Mouse (Mus musculus) right cerebral cortex, adult 2 months (tissue): ENCODE results near the gene Gm10024.
"Not testable (repeated sequence)": the region's sequence is repeated elsewhere in the genome, so short reads cannot be mapped to it uniquely, and the experiment has no call there.

Experiments used
- DNase-seq, 2 experiments: peaks; one replicate each; pipeline ENCODE4 v3.0.0; 2021 to 2022; ENCODE audit warnings: low spot score in 2 of 2

The Gm10024 gene

DNA sequence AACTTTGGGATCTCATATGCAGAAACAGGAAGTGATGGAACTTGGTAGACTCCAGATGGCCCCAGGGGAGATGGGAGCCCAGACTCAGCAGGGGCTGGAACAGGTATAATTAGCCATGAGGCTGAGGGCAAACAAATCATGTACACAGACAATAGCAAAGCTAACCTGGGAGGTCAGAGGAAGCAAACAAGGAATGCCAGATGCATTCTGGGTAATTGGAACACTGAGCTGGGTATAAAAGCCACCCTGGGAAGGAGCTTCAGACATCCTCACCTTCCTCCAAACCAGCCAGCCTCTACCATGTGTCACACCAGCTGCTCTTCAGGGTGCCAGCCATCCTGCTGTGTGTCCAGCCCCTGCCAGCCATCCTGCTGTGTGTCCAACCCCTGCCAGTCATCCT, at the start of gene Gm10024:
Gm10024 (plus strand) TSS at position 301 of the 400 bp plus-strand sequence.
- not testable (repeated sequence) for DNase-seq

DNA sequence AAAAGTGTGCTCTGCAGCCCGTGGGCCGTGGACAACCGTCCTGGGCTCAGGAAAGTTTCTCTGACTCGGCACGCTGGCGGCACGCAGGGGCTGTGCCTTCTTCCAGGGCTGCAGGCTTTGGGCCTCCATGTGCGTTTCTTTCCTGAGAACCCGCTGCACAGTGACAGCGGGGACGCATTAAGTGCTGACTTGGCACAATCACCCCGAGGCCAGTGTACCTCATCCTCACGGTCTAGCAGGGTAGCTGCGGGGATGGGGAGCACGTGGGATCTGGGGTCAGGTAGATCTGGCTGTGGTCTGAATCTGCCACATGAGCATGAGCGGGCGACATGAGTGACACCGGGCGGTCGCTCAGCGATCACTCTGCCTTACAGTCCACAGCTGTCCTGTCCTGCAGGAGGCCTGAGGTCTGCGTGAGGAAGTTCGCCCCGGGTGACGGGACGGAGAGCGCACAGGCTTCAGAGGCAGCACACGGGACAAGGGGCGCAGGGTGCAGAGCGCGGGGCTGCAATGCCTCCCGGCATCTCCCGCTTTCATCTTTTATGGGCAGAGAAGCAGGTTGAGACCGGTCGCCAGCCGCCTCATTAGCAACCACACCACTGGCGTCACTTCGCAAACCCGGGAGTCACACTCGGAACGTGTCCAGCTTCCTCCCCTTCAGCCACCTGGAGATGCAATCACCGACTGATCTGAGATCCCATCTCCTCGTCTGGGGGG, 47.1 kb upstream of the Gm10024 start:
- DNase-seq = no peak

DNA sequence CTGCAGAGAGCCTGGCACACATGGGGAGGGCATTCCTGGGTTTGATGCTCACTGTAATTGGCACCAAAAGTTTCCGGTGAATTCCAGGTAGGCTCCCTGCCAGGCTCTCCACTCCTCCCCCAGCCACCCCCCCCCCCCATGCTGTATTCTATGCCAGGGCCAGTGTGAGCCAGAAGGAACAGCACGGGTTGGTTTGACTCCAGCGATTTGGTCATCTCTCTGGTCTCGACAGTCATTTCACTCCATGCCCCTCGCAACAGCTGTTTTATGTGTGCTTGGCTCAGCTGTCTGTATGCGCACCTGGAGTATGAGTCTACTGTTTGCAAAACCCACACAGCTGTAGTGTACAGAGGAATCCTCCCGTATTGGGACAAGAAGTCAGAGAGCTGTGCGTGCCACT, 44.9 kb upstream of the Gm10024 start:
- DNase-seq = no peak

DNA sequence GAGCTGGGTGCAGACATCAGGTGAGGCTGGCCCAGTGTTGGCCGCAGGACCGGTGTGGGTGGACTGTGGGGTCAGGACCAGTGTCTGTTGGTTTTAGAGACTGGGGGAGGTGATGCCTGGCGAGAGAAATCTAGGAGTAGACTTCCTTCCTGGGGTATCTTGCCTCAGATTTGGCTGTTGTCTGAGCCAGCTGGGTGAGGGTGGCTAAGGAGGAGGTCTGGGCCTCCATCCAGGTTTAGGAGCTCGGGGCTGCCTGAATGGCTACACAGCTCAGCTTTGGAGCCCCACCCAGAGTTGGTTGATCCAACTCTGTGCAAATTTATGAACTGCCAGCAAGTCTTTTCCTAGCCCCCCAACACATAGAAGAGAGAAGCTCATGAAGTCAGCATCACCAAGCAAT, 43.9 kb upstream of the Gm10024 start:
- DNase-seq = peak in 1 of 2 experiments; percentile 30

DNA sequence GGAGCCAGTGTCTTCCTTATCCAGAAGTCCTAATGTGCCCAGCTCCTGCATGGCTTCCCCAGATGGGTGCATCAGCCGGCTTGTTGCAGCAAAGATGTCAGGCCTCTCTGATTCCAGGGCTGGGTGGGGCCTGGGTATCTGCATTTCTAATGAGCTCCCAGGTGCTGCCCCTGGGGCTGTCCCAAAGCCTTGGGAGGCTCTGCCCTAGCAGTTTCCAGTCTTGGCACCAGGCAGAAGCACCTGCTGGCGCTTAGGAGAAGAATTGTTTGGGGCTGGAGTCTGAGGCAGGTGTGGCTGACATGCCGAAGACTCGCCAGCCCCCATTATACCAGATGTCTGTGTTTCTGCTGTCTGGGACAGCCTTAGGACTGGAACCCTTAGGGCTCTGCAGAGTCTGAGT, 40.5 kb upstream of the Gm10024 start:
- no peak for DNase-seq

DNA sequence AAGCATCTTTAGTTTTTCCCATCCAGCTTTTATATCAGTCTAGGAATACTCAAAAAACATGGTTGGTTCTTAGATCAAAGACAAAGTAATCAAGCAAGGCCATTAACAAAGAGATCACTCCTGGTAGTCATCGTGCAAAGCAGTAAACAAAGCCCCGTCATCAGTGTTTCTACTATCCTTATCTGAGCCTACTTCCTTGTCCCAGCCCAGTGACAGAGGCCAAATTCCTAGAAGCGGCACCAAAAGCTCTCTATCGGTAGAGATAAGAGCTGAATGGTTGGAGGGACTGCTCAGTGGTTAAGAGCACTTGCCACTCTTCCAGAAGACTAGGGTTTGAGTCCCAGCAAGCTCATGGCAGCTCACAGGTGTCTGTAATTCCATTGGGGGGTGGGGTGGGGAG, 39.7 kb upstream of the Gm10024 start:
- DNase-seq = no peak

DNA sequence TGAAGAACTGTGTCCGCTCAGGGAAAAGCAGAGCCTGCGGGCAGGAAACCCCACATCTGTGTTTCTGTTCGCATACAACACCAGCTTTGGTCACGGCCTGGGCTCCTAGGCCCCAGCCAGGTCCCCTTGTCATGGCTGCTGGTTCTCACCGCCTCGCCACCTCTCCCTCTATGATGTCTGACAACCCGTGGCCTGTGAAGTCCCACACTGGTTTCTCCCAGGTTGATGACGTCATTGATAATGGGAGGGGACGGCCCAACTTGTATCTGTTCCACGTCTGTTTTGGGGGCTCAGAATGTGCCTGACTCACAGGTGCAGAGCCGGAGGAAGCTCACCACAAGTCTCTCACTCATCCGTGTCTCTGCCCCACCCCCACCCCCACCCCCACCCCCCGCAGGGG, 37.5 kb upstream of the Gm10024 start:
- no peak for DNase-seq

DNA sequence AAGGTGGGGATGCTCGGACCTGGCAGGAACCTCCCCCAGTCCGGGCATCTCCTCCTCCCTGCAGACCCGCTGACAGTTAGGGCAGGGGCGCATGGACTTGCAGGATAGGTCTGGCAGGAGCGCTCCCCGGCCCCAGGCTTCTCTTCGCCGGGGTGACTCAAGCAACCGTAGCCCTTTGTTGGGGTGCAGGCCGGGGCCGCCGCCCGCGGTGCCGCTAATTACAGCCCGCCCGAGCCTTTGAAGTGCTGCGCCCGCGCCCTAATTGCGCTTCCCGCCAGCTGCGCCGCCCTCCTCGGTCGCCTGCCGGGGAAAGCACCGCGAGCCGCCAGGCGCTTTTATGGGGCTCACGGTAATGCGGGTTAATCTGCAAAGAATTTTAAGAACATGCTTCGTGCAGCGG, 33.7 kb upstream of the Gm10024 start:
- DNase-seq = no peak

DNA sequence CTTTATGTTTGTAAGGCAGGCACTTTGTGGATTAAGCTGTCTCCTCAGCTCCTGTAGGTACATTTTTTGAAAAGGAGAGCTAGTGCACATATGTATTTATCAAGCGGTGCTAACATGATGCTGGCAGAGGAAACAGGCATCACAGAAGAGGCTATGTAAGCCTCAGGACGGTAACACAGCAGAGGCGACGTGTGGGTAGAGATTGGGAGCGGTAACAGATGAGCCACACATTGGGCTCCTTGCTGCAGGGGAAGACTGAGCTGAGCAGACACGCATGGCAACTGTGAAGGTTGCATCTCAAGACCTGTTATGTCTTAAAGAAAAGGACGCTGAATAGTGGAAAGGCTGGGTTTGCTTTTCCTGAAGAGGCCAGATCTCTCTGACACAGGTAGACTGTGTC, 28.3 kb upstream of the Gm10024 start:
- peak; percentile 23 to 27 for DNase-seq

DNA sequence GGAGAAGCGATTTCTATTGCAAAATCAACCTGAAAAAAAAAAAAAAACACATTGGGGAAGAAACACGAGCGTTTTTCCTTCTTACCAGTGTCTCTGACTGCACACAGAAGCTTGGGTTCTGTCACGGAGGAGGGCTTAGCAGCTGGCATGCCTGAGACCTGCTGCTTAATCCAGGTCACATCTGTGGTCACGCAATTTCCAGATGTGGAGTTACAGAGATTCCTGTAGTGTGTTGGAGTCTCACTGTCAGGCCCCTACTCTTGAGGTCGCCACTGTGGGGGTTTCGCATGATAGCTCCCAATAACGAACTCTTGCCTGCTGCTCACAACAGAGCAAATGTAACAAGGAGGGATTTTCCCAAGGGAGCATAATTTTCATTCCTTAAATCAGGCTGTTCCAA, 27.1 kb upstream of the Gm10024 start:
- no peak for DNase-seq

DNA sequence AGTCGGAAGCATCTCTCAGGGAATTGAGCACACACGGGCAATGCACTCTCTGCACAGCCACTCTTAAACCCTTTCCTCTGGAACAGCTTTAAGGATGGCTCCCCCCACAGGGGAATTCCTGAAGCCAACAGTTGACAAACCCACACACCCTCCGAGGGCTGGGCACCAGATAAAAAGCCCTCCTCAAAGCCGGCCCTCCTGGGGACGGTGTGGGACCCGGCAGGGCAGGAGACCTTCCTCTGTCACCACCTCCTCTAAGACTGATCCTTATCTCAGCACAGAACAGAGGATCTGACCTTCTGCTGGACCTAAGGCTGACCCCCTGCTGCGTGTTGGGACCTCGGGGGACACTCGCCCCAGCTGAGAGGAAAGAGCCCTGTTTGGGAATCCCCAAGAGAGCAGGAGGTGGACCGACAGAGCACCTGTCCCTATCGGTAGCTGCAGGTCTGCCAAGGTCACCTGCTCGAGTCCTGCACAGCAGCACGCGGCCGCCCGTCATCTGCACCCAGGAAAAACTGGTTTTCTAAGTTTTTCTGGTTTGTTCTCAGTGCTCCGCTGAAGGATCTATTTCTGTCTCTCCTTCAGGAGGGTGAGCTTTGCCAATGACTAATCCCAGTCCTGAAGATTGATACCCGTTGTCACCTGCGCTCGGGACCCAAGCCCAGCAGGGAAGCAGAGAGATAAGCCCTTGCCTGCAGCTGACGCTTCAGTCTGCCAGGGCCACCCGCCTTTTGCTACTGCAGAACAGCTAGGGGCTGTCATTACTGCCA, 25.2 kb upstream of the Gm10024 start, which contains the start of gene Tspear:
Tspear (plus strand) TSS at position 675 of the 770 bp plus-strand sequence.
- no peak for DNase-seq

DNA sequence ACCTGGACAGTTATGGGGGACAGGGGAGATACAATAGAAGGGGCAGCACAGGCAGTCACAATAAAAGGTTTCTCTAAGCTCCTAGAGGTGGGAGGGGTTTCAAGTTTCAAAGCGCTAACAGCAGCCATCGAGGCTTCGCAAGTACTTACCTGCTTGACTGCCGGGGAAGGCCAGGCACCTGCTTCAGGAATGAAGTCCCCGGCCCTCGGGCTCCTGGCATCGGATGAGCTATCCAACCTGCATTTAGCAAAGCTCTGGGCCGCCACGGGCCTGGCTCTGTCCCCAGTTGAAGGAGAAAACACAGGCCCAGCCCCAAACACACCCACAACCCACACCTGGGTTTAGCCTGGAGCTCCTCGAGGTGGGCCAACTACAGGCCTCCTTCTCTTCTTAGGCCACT, 24.2 kb upstream of the Gm10024 start:
- no peak for DNase-seq

DNA sequence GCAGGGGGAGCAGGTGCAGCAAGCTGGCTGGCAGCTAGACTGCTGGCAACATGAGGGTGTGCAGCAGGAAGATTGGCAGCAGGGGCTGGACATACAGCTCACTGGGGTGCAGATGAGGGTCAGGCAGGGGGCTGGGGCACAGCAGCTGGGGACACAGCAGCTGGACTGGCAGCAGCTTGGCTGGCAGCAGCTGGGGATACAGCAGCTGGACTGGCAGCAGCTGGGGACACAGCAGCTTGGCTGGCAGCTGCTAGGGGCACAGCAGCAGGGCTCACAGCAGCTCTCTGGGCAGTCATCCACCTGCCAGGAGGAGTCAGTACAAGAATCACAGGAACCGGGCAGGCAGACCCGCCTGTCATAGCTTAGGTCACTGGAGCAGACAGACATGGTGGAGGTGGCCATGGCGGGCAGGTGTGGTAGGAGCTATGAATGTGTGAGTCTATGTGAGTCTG, 20.9 kb upstream of the Gm10024 start, which contains the start of gene Gm19402:
Gm19402 (minus strand) TSS at position 402 of the 452 bp plus-strand sequence.
- not testable (repeated sequence) for DNase-seq

DNA sequence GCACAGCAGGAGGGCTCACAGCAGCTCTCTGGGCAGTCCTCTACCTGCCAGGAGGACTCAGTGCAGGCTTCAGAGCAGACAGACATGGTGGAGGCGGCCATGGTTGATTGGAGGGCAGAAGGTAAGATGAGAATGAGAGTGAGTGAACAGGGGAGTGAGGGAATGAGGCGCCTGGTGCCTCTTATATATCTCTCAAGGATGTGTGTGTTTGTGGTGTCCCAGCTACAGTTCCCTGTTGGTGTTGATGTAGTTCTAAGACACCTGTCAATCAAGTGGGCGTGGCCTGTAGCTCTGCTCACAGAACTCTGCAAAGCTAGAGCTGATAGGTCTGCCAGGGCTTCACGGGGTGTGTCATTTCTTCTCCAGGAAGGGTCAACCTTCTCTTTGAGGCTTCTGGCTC, 14.1 kb upstream of the Gm10024 start, which contains the start of gene Gm9508:
Gm9508 (minus strand) TSS at position 101 of the 400 bp plus-strand sequence.
- no peak for DNase-seq

DNA sequence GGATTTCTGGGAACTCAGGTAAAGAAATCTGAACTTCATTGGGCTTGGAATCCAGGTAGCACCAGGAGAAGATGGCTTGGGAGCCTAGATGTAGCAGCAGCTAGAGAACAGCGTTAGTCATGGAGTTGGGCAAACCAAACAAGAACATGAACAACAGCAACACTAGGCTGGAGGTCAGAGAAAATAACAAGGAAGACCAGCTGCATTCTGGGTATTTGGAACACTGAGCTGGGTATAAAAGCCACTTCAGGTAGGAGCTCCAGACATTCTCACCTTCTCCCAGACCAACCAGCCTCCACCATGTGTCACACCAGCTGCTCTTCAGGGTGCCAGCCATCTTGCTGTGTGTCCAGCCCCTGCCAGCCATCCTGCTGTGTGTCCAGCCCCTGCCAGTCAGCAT, 4.9 kb upstream of the Gm10024 start, which contains the start of gene Gm10272:
Gm10272 (plus strand) TSS at position 301 of the 400 bp plus-strand sequence.
- no peak for DNase-seq

DNA sequence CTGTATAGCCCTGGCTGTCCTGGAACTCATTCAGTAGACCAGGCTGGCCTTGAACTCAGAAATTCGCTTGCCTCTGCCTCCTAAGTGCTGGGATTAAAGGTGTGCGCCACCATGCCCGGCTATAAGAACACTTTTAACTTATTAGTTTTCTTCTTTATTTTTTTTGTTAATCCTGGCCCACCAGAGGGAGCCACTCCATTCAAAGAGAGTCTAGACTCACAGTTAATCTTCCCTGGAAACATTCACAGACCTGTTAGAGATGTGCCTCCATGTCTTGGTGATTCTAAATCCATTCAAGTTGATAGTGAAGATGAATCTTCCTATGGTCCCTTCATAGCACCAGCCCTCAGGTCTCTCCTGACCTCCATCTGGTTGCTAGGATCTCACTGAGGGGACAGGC, 1.4 kb upstream of the Gm10024 start:
- DNase-seq = no peak

DNA sequence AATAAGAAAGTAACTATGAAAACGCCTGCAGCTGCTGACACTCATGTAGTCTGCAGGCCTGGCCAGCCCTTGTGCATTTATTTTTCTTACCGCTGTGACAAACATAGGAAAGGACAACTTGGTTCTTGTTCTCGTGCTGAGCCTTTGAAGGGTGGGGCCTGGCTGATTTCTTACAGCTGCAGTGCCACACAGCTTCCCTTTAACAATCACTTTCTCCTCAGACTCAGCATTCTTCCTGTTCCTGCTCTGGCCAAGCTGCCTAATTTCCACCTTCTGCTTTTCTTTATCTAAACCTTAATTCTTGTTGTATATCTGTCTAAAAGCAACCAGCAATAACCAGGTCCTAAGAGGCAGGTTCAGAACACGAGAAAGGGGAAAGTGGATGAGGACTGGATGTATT, 2.5 kb downstream of the Gm10024 start:
- no peak for DNase-seq

DNA sequence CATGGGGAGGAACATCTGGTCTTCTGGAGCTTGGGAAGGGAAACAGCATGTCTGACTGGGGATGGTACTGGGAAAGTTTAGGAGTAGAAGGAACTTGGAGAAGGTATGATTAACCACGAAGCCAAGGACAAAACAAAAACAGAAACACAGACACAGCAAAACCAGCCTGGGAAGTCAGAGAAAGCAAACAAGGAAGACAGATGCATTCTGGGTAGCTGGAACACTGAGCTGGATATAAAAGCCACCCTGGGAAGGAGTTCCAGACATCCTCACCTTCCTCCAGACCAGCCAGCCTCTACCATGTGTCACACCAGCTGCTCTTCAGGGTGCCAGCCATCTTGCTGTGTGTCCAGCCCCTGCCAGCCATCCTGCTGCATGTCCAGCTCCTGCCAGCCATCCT, 4.2 kb downstream of the Gm10024 start, which contains the start of gene Gm10142:
Gm10142 (plus strand) TSS at position 301 of the 400 bp plus-strand sequence.
- DNase-seq = no peak

DNA sequence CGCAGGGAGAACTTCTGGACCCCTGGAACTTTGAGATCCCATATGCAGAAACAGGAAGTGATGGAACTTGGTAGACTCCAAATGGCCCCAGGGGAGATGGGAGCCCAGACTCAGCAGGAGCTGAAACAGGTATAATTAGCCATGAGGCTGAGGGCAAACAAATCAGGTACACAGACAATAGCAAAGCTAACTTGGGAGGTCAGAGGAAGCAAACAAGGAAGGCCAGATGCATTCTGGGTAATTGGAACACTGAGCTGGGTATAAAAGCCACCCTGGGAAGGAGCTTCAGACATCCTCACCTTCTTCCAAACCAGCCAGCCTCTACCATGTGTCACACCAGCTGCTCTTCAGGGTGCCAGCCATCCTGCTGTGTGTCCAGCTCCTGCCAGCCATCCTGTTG, 9.0 kb downstream of the Gm10024 start, which contains the start of gene Krtap12-1:
Krtap12-1 (plus strand) TSS at position 301 of the 400 bp plus-strand sequence.
- not testable (repeated sequence) for DNase-seq

DNA sequence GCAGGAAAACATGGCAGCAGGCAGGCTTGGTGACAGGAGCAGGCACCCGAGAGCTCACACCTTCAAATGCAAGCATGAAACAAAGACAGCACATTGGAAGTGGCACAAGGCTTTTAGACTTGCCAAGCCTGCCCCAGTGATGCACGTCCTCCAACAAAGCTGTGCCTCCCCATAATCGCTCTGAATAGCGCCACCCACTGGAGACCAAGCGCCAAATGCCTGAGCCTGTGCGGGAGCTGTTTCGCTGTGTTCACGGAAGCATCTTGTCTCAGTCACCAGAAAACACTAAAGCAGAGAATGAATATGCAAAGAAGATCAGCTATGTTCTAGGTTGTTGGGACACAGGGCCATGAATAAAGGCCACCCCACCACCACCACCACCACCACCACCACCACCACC, 13.6 kb downstream of the Gm10024 start:
- DNase-seq = no peak

DNA sequence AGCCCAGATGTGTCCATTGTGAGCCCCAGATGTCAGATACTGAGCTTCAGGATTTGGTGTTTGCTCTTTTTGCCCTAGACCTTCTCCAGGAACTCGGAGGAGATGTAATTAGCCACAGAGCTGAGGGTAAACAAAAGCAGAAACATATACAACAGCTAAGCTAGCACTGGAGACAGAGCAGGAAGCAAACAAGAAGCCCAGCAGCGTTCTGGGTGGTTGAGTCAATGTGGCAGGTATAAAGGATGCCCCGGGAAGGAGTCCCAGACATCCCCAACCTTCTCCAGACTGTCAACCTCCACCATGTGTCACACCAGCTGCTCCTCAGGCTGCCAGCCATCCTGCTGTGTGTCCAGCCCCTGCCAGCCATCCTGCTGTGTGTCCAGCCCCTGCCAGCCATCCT, 14.9 kb downstream of the Gm10024 start, which contains the start of gene Gm10100:
Gm10100 (plus strand) TSS at position 301 of the 400 bp plus-strand sequence.
- no peak for DNase-seq

DNA sequence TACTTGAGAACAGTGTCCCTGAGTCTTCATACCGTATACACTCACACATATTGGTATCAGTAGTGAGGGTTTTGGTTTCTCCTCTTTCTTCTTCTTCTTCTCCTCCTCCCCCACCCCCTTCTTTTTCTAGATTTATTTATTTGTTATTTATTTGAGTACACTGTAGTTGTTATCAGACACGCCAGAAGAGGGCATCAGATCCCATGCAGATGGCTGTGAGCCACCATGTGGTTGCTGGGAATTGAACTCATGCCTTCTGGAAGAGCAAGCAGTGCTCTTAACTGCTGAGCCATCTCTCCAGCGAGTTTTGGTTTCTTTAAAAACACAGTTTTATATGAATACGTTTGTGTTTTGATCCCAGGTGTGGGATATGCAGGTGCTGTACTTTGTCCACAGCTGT, 17.0 kb downstream of the Gm10024 start:
- DNase-seq = no peak
